Mouse (Mus musculus) CH12.LX (cell line): ENCODE measurements around the gene Sh3glb2.

ENCODE experiments used
- CHD2 ChIP-seq: IDR thresholded peaks from 2 replicates; pipeline ENCODE4 v1.6.1; 2011; ENCODE audit warnings: low read length, improper control_type of control experiment
- CTCF ChIP-seq, 2 experiments: IDR thresholded peaks in 1 of 2; conservative IDR thresholded peaks in 1 of 2; 2 replicates each; pipeline ENCODE4 v1.5.1; 2011 to 2012; ENCODE audit warnings: low read depth in 2 of 2, low read length in 2 of 2, improper control_type of control experiment in 1 of 2, inconsistent platforms in 1 of 2, mild to moderate bottlenecking in 1 of 2, moderate library complexity in 1 of 2
- E2F4 ChIP-seq: IDR thresholded peaks from 2 replicates; pipeline ENCODE4 v1.6.1; 2011; ENCODE audit warnings: low read depth, low read length, improper control_type of control experiment; ENCODE audit not compliant: insufficient replicate concordance
- EP300 ChIP-seq: IDR thresholded peaks from 2 replicates; pipeline ENCODE4 v1.6.1; 2011; ENCODE audit warnings: low read length, improper control_type of control experiment
- MAX ChIP-seq: IDR thresholded peaks from 2 replicates; pipeline ENCODE4 v1.6.1; 2011; ENCODE audit warnings: low read length, improper control_type of control experiment
- MAZ ChIP-seq: IDR thresholded peaks from 2 replicates; pipeline ENCODE4 v1.6.1; 2012; ENCODE audit warnings: low read depth, mild to moderate bottlenecking, inconsistent platforms, low read length, improper control_type of control experiment, moderate library complexity
- NRF1 ChIP-seq: IDR thresholded peaks from 2 replicates; pipeline ENCODE4 v1.6.1; 2014; ENCODE audit warnings: low read depth, mild to moderate bottlenecking, inconsistent platforms, low read length, improper control_type of control experiment, moderate library complexity
- PAX5 ChIP-seq: IDR thresholded peaks from 2 replicates; pipeline ENCODE4 v1.6.1; 2012; ENCODE audit warnings: low read length, inconsistent platforms, mixed read lengths
- SMC3 ChIP-seq: IDR thresholded peaks from 2 replicates; pipeline ENCODE4 v1.6.1; 2011; ENCODE audit warnings: low read depth, low read length, improper control_type of control experiment
- USF1 ChIP-seq: IDR thresholded peaks from 2 replicates; pipeline ENCODE4 v1.6.1; 2014; ENCODE audit warnings: low read depth, mild to moderate bottlenecking, inconsistent platforms, low read length, improper control_type of control experiment
- USF2 ChIP-seq: conservative IDR thresholded peaks from 2 replicates; pipeline ENCODE4 v1.6.1; 2011; ENCODE audit warnings: low read depth, low read length, improper control_type of control experiment
- ZC3H11A ChIP-seq: IDR thresholded peaks from 2 replicates; pipeline ENCODE4 v1.6.1; 2012; ENCODE audit warnings: low read depth, mild to moderate bottlenecking, inconsistent platforms, low read length, improper control_type of control experiment

DNA sequence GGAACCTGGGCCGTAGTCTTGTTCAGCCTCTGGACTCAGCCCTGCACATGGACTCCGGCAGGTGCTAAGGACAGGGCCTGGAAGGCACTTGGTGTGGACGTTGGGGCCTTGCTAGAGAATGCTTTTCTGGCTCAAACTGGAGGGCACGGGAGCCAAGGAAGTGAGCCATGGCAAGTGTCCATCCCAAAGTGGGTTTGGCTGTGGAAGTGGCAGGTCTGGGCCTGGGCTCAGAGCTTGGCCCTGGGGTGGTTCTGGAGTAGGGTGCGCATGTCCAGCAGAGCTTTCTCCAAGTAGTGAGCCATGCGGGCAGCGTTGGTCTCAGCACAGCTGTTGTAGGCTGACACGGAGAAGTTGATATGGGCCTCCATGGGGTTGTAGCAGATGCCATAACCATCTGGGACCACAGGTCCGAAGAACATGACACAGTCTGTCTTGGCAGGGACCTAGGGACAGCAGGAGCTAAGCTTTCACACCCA is 43.3 kb upstream of the Sh3glb2 start:
- no peak for TF ChIP-seq CHD2
- TF ChIP-seq SMC3: no peak
- TF ChIP-seq CTCF (conservative IDR thresholded peaks at IDR 0.05 in 1 of 2, IDR thresholded peaks at IDR 0.05 in 1 of 2; ENCODE audit: low read depth in 2 of 2, low read length in 2 of 2): no peak
- no peak for TF ChIP-seq NRF1
- TF ChIP-seq E2F4: no peak
- no peak for TF ChIP-seq MAX
- no peak for TF ChIP-seq ZC3H11A
- TF ChIP-seq USF2: no peak
- TF ChIP-seq MAZ: no peak
- no peak for TF ChIP-seq USF1
- no peak for TF ChIP-seq EP300
- no peak for TF ChIP-seq PAX5
